Mouse (Mus musculus) ovary, postnatal 36 days (tissue): Measurements from ENCODE around the gene Prmt1.

Source experiments
- DNase-seq: peaks from one replicate; pipeline ENCODE4 v3.0.0; 2022; ENCODE audit warnings: low spot score, mixed read lengths

The Prmt1 gene

GRCm38 (mm10) chr7:45012824-45013223 lies 26.5 kb upstream of the Prmt1 start:
- DNase-seq, result no peak

DNA sequence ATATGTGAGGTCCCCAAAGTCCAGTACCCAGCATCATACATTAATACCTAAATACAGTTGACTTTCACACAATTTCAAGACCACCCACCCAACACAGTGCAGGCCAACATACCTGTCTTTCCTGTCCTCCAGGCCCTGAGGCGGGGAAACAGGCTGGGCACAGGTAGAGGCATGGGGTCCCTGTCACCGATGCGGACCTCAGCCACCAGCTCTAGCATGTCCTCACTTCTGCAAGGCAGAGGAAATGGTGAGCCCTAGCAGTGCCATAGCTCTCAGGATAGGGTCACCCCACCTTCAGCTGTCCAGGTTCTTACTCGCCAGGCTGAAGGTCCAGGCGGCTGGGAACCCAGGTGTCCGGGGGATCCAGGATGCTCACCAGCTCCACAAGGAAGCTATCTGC lies 25.6 kb upstream of the Prmt1 start:
- DNase-seq, result no peak

- no peak for DNase-seq
Measured at GRCm38 (mm10) chr7:45008411-45008810, 22.0 kb upstream of the Prmt1 start.

- no peak for DNase-seq
Measured at GRCm38 (mm10) chr7:45007846-45008245, 21.5 kb upstream of the Prmt1 start.

GRCm38 (mm10) chr7:45007141-45007540 lies 20.8 kb upstream of the Prmt1 start:
- no peak for DNase-seq

GRCm38 (mm10) chr7:45006503-45006902 lies 20.1 kb upstream of the Prmt1 start:
- DNase-seq, result no peak

DNA sequence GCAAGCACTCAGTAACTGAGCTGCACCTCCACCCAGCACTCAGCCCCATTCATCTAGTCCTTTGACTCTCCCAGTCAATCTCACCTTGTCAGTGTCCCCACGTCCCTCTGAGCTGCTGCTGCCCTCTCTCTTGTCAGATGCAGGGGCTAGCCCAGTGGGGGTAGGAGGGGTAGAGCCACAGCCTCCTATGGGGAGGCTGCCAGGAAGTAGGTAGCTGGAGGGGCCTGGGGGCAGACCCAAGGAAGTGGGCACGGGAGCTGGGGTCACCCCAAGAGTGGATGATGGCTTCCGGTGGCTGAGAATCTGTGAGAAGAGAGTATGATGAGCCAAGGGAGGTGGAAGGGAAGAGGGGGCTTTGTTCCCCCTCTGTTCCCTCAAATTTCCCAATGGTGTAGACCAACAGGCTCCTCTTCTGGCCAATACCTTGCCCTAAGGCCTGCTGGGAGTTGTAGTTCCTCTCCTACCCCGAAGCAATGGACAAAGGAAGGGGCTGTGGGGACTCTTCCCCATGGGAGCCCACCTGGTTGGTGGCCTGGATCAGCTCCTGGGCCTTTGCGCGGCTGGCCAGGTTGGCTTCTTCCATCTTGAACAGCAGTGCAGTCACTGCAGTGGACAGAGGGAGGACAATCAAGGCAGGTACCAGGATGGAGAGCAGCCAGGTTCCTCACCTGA lies 19.1 kb upstream of the Prmt1 start:
- DNase-seq, result no peak

GRCm38 (mm10) chr7:45004546-45004945 lies 18.2 kb upstream of the Prmt1 start:
- no peak for DNase-seq

- no peak for DNase-seq
Measured at GRCm38 (mm10) chr7:45002440-45002839, 16.1 kb upstream of the Prmt1 start.

DNA sequence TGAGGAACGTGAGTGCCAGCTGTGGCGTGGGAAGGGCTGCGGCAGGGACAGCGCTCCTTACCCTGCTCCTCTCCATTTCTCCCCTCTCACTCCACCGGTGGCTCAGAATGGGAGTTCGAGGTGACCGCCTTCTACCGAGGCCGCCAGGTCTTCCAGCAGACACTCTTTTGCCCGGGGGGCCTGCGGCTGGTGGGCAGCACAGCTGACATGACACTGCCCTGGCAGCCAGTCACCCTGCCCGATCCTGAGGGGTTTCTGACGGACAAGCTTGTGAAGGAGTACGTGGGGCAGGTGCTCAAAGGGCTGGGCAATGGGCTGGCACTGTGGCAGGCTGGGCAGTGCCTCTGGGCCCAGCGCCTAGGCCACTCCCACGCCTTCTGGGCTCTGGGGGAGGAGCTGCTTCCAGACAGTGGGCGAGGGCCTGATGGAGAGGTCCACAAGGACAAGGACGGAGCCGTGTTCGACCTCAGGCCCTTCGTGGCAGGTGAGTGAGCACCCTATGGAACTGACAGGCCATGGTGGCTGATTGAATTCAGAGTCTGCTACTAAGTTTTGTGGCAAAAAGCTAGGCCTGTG lies 14.3 kb upstream of the Prmt1 start:
- peak; percentile 47 for DNase-seq

GRCm38 (mm10) chr7:44999753-45000152 lies 13.4 kb upstream of the Prmt1 start:
- no peak for DNase-seq

- DNase-seq, result peak; percentile 54
Measured at GRCm38 (mm10) chr7:44998501-44998955, 12.2 kb upstream of the Prmt1 start, which contains the start of gene Bcl2l12. Gene Bcl2l12 (minus strand): TSS chr7:44998712.

- DNase-seq, result no peak
Measured at GRCm38 (mm10) chr7:44997940-44998428, 11.6 kb upstream of the Prmt1 start.

DNA sequence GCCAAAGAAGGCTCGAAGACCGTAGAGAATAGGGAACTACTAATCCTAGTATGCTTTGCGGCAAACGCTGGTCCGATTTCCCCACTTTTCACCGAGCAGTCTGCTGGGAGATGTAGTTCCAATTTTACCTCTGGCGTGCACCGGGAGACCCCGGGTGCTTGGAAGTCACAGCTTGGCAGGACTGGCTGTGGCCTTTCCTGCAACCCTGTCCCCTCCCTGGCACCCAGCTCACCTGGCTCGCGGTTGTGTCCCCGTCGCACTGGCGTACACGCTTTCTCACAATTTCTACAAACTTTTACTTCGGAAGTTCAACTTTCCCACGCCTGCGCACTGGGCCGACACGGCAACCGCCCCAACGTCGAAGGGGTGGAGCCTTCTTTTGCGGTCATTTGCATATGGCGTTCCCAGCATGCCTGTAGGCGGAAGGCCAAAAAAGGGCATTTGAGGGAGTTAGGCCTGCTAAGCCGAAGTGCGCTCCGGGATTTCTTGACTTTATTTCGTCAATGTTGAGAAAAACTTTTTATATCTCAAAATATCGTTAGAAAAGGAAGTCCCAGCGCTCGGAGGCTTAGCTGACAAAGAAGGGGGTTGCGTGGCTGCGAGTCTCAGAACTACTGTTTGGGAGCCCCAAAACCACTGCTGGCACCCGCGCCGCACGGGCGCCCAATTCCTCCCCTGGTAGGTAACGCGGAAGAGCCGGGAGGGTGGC lies 11.0 kb upstream of the Prmt1 start, which contains the start of gene Irf3:
TSS of gene Irf3 (plus strand) at position 418 of the 709 bp plus-strand sequence.
- DNase-seq, result peak; percentile 92

GRCm38 (mm10) chr7:44996672-44997071 lies 10.3 kb upstream of the Prmt1 start:
- DNase-seq, result no peak

- no peak for DNase-seq
Measured at GRCm38 (mm10) chr7:44986879-44987718, 731 bp upstream of the Prmt1 start.

- DNase-seq, result peak; percentile 77
Measured at GRCm38 (mm10) chr7:44985595-44986191, 675 bp downstream of the Prmt1 start.

GRCm38 (mm10) chr7:44984833-44985164 lies 1.6 kb downstream of the Prmt1 start:
- DNase-seq, result no peak

- DNase-seq, result no peak
Measured at GRCm38 (mm10) chr7:44983944-44984832, 2.2 kb downstream of the Prmt1 start.

- peak; percentile 82 for DNase-seq
Measured at GRCm38 (mm10) chr7:44983085-44983484, 3.3 kb downstream of the Prmt1 start.

DNA sequence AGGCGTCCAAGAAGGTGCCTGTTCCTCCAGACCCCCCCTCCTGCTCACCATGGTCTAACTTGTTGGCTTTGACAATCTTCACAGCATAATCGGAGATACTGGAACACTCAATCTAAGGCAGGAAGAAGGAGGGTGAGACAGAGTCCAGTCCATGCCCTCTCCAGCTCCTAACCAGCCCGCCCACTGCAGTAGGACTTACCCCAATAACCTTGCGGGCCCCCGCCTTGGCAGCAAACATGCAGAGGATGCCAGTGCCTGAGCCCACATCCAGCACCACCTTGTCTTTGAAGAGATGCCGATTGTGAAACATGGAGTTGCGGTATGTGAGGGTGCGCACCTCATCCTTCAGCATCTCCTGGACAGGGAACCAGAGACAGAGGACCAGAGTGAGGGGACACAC lies 4.8 kb downstream of the Prmt1 start:
- DNase-seq, result no peak
